Mouse (Mus musculus): ENCODE measurements around the gene 2010109A12Rik. TPM values are rescaled to one million over a fixed set of nuclear protein-coding genes. Genes with fewer than 3 reads are reported as not detected.

The 2010109A12Rik gene
- polyA plus RNA-seq, 1 experiment from 2014 or later = 2.7 TPM

DNA sequence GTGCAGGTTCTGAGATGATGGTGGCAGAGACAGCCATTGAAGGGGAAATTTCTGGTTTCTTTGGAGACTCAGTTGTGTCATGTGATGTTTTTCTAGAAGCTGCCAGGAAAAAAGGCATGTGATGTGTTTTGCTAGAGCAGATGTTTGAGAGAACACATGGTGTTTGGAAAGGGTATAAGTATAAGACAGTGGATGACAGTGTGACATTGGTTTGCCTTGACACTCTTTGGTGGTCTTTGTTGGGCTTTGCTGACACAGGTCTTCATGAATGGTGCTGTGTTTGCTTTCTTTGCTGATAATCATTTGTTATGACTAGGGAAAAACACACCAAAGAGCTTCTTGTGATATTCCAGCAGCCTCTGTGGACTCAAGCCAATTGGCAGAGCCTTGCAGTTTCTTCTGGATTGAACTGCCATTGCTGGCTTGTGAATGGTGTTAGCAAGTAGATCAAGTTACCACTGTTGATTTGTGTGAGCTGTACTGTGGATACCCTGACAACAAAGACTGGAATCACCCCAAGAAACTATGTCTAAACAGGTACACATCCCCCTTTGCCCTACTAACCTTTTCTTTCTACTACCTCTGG, 50.6 kb downstream of the 2010109A12Rik start:
- H3K27me3 ChIP-seq (ENCODE audit: control insufficient read depth, insufficient read depth, low read length) = no peaks in the 10 kb centered on the region
- ATAC-seq (replicated peaks; ENCODE audit: low FRiP score) (no peak), DNase-seq (ENCODE audit: low spot score) (no peak)
- no peak overlapping the region for H3K4me2 ChIP-seq (ENCODE audit: low read depth, low read length, severe bottlenecking)
- H3K9me3 ChIP-seq (ENCODE audit: control insufficient read depth, low read length) = no peaks in the 10 kb centered on the region
- H3K4me3 ChIP-seq (ENCODE audit: low read depth, low read length) = no peak overlapping the region
- no peak overlapping the region for H3K27ac ChIP-seq (ENCODE audit: low read depth, low read length)
- no peaks in the 10 kb centered on the region for H3K4me1 ChIP-seq (replicated peaks; ENCODE audit: control insufficient read depth, insufficient read depth, low read length)
- H3K36me3 ChIP-seq (ENCODE audit: control insufficient read depth, insufficient read depth, low read length) = no peaks in the 10 kb centered on the region
- no peak overlapping the region for H3K9ac ChIP-seq (ENCODE audit: low read length)

DNA sequence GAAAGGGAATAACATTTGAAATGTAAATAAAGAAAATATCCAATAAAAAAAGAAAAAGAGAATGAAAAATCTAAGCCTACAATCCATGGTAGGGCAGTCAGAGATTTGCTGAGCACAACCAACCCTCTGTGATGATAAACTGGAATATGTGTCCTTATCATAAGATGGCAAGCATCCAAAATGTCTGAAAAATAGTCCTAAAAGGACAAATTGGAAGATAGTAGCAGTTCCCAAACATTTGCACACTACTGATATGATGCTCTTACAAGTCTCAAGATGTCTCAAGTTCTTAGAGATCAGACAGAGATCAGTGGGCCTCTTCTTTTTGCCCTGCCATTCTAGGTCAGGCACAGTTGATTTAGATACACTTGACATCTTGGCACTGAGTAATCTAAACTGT, 53.0 kb downstream of the 2010109A12Rik start:
- Histone ChIP-seq H3K9ac (ENCODE audit: low read length) (no peak overlapping the region), H3K27me3 (ENCODE audit: control insufficient read depth, insufficient read depth, low read length) (no peaks in the 10 kb centered on the region), H3K9me3 (ENCODE audit: control insufficient read depth, low read length) (no peaks in the 10 kb centered on the region), H3K36me3 (ENCODE audit: control insufficient read depth, insufficient read depth, low read length) (no peaks in the 10 kb centered on the region), H3K4me3 (ENCODE audit: low read depth, low read length) (no peak overlapping the region), H3K4me1 (replicated peaks; ENCODE audit: control insufficient read depth, insufficient read depth, low read length) (no peaks in the 10 kb centered on the region), H3K4me2 (ENCODE audit: low read depth, low read length, severe bottlenecking) (no peak overlapping the region), H3K27ac (ENCODE audit: low read depth, low read length) (no peak overlapping the region)
- no peak for ATAC-seq (replicated peaks; ENCODE audit: low FRiP score)
- DNase-seq (ENCODE audit: low spot score) = no peak

DNA sequence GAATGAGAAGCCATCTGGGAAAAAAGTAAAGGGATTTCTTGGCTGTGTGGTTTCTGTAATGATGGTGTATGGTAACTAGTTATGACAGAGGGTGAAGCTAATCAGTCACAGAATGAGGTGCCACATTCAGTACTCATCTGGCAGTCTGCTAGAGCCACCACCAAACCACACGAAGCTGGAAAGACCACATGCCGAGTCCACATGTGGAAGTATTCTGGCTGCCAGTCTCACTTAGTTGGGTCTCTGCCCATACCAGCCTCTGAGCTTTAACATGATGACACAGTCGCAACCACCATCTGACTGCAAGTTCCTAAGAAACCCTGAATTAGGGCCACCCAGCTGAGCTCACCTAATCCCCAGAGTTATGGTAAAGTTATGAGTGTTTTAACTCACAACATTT, 54.7 kb downstream of the 2010109A12Rik start:
- no peaks in the 10 kb centered on the region for H3K9me3 ChIP-seq (ENCODE audit: control insufficient read depth, low read length)
- H3K4me3 ChIP-seq (ENCODE audit: low read depth, low read length) = no peak overlapping the region
- H3K36me3 ChIP-seq (ENCODE audit: control insufficient read depth, insufficient read depth, low read length) = no peaks in the 10 kb centered on the region
- no peaks in the 10 kb centered on the region for H3K4me1 ChIP-seq (replicated peaks; ENCODE audit: control insufficient read depth, insufficient read depth, low read length)
- H3K27me3 ChIP-seq (ENCODE audit: control insufficient read depth, insufficient read depth, low read length) = no peaks in the 10 kb centered on the region
- H3K9ac ChIP-seq (ENCODE audit: low read length) = no peak overlapping the region
- DNase-seq (ENCODE audit: low spot score) (no peak), ATAC-seq (replicated peaks; ENCODE audit: low FRiP score) (no peak)
- WGBS = 67% methylated on average over 3 of the region's 3 CpGs
- no peak overlapping the region for H3K4me2 ChIP-seq (ENCODE audit: low read depth, low read length, severe bottlenecking)
- H3K27ac ChIP-seq (ENCODE audit: low read depth, low read length) = no peak overlapping the region

- Histone ChIP-seq H3K27ac (ENCODE audit: low read depth, low read length) (no peak overlapping the region), H3K4me2 (ENCODE audit: low read depth, low read length, severe bottlenecking) (no peak overlapping the region), H3K4me3 (ENCODE audit: low read depth, low read length) (no peak overlapping the region), H3K9ac (ENCODE audit: low read length) (no peak overlapping the region), H3K4me1 (replicated peaks; ENCODE audit: control insufficient read depth, insufficient read depth, low read length) (0 out of 2 replicates have a peak, but pooled peaks cover 2% of the 10 kb centered on the region), H3K9me3 (ENCODE audit: control insufficient read depth, low read length) (no peaks in the 10 kb centered on the region), H3K36me3 (ENCODE audit: control insufficient read depth, insufficient read depth, low read length) (no peaks in the 10 kb centered on the region), H3K27me3 (ENCODE audit: control insufficient read depth, insufficient read depth, low read length) (no peaks in the 10 kb centered on the region)
- DNase-seq (ENCODE audit: low spot score) = no peak
- ATAC-seq (replicated peaks; ENCODE audit: low FRiP score) = no peak
- WGBS = 90% methylated on average over 2 of the region's 2 CpGs
These were observed 56.4 kb downstream of the 2010109A12Rik start for GRCm38 (mm10) chr5:93262751-93263150.

Other genes with a start within 250 kb of the 2010109A12Rik start
- 0.16 and 0.63 TPM in 2 replicates for gene Sowahb, start 161.5 kb upstream of the 2010109A12Rik start, polyA plus RNA-seq (2014; fragmentation: Nextera tagmentation; extraction: Ambion mirVana)
- 288 and 296 TPM in 2 replicates for gene Sept11, start 113.1 kb upstream of the 2010109A12Rik start, polyA plus RNA-seq (2014; fragmentation: Nextera tagmentation; extraction: Ambion mirVana)
- 168 and 181 TPM in 2 replicates for gene Ccni, start within 50 bp of the 2010109A12Rik start, polyA plus RNA-seq (2014; fragmentation: Nextera tagmentation; extraction: Ambion mirVana)
- gene Ccng2, start 60.7 kb downstream of the 2010109A12Rik start, polyA plus RNA-seq (2014; fragmentation: Nextera tagmentation; extraction: Ambion mirVana) = 80.7 and 84.6 TPM in 2 replicates